Mouse (Mus musculus): ENCODE results near the gene Rnpep. TPM values are rescaled to one million over a fixed set of nuclear protein-coding genes. Genes with fewer than 3 reads are reported as not detected.

The Rnpep gene
- total RNA-seq (2021): 10 to 100 TPM; 20.4 to 21.5 TPM

DNA sequence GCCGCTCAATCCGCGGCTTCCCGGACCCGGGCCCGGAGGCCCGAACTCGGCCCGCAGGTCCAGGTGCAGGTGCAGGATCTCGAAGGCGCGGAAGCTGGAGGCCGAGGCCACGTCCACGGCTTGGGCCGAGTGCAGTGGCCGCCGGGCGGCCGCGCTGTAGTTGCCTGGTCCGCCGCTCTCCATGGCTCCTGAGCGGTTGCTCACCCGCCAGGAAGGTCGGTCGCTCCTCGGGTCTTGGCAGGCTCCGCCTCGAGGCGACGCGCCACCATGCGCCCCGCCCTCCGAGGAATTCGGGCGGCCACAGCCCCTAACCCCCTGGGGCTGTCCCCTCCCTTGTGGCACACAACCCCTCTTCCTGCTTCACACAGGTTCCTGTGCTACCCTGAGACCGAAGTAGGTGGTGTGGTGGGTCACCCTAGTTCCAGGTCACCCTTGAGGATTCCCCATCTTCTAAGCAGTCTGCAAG is at the start of gene Rnpep:
Rnpep (minus strand) TSS at position 259 of the 466 bp plus-strand sequence.
- peak; percentile 80 to 81 for DNase-seq
- intact Hi-C loops (cut with DNase I): loop anchor here (2.0 kb wide), 2 partner anchors 29 to 85 kb away; partner anchors contain the start of gene Timm17a

DNA sequence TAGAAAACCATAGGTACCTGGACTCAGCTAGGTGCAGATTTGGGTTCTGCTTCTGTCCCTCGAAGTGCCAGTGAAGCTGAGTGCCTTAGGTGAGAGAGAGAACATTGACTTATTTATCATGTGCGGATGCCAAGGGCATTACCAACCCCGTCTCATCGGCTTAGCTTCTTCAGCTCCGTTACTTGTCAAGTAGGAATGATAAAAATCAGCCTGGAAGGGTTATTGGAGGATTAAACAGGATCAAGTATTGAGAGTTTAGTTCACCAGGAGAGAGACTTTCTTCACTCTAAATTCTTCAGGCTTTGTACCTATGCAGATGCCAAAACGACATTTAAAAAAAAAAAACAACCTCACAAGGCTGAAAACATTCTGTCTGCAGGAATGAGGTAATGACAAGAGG is 46.7 kb upstream of the Rnpep start:
- intact Hi-C loops (cut with DNase I): no loop called here
- no peak for DNase-seq

DNA sequence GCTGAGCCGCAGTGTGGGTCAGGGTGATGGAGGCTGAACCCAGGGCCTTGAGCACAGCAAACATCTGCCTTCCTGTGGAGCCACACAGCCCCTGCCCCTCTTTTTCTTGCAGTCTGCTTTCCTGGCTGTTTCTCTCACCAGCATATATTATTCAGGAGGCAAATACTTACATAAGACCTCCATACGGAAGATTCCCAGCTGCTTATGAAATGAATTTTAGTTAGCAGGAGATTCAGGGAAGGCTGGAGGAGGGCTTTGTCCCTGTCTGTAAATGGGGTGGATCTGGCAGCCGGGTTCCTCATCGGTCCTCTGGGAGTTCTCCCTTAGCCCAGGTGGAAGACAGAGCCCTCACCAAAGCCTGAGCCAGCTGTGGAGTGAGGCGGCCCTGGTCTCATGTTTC is 44.5 kb upstream of the Rnpep start:
- DNase-seq: no peak
- intact Hi-C loops (cut with DNase I): no loop called here

DNA sequence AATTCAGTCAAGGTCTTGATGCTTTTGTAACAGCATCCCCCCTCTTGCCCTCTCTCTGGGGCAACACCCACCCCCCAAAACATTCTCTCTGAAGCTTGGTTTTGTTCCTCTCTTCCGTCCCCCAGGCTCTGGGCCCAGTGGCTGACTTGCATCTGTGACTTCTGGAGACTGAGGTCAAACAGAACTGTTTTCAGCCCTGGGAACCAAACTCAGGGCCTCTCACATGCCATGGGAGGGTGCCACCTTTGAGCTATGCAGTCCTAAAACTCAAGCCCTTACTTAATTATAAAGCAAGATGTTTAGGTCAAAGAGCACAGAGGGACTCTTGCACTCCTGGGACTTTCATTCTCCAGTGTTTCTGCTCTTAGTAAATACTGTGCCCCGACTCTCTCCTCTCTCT is 42.0 kb upstream of the Rnpep start:
- DNase-seq: no peak
- intact Hi-C loops (cut with DNase I): no loop called here

DNA sequence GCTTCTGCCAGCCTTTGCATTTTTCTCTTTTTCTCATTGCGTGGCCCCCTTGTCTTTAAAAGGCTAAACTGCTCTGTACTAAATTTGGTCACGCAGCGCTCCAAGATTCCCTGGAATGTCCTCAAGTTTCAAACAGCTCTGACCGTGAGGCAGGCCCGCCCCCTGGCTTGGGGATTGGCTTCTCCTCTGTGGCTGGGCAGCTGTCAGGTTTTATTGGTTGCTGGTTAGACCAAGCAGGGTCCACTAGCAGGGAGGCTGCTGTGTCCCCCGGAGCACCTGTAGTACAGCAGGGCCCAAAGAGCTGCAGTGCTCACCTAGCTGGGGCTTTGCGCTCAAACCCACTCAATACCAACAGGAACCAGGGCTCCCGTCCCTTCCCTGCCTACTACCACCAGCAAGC is 40.7 kb upstream of the Rnpep start, which contains the start of gene Lmod1:
Lmod1 (plus strand) TSS at position 237 of the 400 bp plus-strand sequence.
- peak; percentile 47 to 51 for DNase-seq
- intact Hi-C loops (cut with DNase I): no loop called here

DNA sequence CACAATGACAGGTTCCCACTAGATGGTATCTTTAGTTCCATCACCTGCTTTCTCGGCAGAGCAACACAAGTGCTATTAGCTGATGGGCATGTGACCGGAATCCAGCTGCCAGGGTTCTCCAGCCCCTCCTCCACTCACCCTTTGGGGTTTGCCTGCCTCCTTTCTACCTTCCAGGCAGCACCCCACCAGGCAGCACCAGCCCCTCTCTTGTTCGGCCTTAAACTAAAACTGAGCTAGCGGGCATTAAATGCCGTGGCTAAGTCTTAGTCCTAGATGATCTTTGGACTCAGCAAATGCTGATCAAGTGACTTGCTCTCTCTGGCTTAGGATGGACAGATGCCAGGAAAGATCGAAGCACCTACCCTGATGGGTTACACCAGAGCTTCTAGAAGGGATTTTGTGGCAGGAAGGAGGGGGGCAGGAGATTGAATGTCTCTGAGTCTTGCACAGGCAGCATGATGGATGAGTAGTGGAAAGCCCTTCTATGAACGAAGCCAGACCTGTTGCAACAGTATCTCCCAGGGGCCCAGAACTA is 39.5 kb upstream of the Rnpep start:
- DNase-seq: no peak
- intact Hi-C loops (cut with DNase I): no loop called here

DNA sequence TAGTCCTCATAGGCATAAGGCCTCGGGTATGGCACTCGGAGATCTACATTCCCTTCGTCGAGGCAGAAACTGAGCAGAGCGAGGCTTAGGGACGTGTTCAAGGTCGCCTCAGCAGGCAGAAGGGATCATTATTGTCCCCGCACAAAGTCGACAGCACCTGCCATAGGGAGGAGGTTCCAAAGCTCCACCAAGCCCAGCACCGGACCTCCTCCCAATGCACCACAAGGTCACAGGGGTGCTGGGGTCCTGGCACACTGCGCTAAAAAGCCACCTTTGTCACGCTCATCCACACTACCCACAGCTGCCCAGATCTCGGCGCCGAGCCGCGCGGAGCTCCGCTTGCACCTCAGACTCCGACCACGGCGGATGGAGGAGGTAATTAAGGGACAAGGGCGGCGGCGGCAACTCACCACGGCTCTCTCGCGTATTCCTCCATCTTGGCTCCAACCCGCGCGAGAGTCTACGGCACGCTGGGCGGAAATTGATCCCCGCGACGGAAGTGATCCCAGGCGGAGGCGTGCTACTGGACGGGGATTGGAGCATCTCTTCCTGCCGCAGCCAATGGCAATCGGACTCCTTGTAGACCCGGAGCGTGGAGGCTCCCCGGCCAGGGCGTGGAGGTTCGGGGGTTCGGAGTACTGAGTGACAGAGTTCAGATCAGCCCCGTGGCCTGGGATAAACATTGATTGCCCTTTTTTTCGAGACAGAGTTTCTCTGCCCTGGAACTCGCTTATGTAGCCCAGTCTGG is 29.6 kb upstream of the Rnpep start, which contains the start of gene Timm17a:
Timm17a (minus strand) TSS at position 495 of the 748 bp plus-strand sequence.
- intact Hi-C loops (cut with DNase I): loop anchor here (2.0 kb wide), 2 partner anchors 31 to 55 kb away; no protein-coding TSS in a partner anchor
- DNase-seq: peak; percentile 96

DNA sequence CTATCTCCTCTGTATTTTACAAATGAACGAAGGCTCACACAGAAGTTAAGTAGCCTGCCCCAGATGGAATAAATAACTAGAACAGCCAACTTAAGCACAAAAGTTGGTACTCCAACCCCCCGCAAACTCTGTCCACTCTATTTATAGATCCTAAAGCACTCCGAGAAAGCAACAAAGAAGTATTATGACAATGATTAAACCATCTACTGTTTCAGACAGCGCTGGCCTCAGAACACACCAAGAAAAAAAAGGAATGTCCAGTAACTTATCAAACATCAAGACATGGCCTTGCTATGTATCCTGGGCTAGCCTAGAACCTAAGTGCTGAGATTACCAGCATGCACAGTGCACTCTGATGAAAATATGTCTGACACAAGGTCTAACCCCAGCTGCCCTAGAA is 28.3 kb upstream of the Rnpep start:
- intact Hi-C loops (cut with DNase I): loop anchor here (2.0 kb wide), 2 partner anchors 29 to 57 kb away; no protein-coding TSS in a partner anchor

DNA sequence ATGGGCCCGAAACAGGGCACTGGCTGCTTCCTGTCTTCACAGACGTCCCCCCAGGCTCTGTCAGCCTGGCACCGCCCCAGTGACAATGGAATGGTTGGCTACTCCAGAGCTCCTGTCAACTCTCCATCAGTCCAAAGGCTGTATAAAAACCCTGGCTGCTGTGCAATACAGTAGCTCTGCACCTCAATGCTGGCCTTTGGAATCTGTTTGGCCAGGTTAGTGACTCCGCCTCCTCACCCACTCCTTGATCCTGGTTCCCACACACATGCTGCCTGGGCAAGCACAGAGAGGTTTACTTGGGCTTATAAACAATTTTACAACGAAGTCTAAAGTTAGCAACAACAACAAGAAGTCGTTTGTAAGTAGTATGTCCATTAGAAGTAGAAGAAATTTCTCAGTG is 27.5 kb upstream of the Rnpep start:
- intact Hi-C loops (cut with DNase I): no loop called here
- peak in 1 of 2 experiments; percentile 7 for DNase-seq

More for the DNA sequence above, 28.3 kb upstream of the Rnpep start:
- DNase-seq: no peak

DNA sequence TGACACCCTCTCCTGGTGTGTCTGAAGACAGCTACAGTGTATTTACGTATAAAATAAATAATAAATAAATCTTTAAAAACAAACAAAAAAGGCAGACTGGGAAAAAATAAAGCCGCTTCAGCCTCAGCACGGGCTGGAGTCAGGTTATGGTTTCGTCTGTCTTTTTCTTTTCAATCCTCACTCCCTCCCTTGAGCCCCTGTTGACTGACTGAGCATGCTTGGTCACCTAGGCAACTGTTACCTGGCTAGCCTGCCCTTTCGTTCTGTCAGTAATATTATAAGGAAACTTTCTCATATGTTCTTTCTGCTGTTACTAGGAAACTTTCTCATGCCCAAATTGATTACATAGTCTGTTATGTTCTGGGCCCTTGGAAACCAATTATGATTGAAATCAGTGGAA is 7.0 kb upstream of the Rnpep start:
- DNase-seq: no peak
- intact Hi-C loops (cut with DNase I): no loop called here

DNA sequence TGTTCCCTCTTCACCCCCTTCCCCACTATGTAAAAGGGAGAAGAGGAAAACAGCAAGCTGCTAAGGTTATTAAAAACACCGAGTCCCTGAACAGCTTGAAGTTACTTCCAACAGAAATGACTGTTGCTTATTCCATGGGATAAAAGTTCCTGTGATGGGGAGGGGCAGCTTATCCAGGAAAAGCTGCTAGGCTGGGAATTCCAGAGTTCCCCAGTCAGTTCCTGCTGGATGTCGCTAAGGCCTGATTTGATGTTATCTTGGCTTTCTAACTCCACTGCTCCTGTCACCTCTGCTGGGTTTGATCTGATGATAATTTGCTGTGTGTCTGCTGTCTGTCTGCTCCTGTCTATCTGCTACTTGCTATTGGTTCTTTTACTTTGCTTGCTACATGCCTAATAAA is 2.4 kb upstream of the Rnpep start:
- no peak for DNase-seq
- intact Hi-C loops (cut with DNase I): no loop called here

DNA sequence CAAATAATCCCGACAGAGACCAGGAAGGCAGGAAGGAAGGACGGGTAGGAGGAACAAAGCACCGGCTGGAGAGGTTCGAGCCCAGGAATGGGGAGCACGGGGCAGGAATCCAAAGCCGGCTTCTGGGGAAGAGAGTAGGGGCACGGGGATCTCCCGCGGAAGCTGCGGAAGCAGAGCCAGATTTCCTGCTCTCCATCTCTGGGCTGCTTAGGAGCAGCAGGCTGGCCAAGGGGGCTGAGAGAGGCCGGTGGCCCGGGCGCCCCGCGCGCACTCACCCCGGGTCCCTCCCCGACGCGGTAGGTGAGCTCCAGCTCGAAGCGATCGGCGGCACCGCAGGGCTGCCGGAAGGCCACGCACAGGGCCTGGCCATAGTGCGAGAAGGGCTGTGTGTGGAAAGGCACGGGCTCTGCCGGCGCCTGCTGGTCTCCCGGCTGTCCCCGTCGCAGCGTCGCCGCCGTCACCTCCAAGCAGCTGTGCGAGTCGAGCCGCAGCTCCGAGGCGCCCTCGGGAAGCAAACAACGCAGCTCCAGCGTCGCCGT is 528 bp downstream of the Rnpep start:
- peak in 1 of 2 experiments; percentile 58 for DNase-seq
- intact Hi-C loops (cut with DNase I): loop anchor here (2.0 kb wide), 2 partner anchors 29 to 85 kb away; partner anchors contain the start of gene Timm17a

DNA sequence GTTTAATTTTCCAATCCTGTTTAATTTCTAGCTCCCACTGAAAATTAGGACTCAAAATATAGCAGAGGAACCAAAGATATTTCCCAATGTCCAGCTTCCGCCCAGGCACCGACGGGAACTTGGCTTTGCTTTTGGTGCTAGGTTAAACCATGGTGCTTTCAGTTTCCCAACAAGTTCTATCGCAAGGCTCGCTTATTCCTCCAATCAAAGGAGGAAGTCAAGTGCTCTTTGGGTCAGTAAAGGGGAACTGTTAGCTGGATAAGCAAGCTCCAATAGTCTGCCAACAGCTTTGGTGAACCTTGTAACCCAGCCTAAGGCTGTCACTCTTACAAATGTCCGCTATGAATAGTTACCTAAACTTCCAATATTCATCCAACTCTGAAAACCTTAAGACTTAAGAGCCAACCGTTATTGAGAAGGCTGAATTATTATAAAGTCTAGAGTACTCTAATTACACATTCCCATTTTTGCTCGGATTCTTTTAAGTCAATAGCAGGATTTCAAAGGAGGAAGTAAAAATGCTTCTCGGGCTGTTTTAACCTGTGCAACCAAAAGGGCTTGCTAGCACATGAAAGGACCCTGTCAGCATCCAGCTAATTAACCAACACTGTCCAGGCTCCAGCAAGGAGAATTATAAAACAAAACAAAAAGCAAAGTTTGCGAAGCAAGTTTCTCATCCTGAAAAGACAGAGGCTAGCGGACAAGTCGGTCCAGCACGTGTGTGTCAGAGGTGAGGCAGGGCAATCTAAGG is 1.2 kb downstream of the Rnpep start:
- intact Hi-C loops (cut with DNase I): loop anchor here (2.0 kb wide), 2 partner anchors 30 to 86 kb away; partner anchors contain the start of gene Timm17a
- peak; percentile 33 to 39 for DNase-seq

DNA sequence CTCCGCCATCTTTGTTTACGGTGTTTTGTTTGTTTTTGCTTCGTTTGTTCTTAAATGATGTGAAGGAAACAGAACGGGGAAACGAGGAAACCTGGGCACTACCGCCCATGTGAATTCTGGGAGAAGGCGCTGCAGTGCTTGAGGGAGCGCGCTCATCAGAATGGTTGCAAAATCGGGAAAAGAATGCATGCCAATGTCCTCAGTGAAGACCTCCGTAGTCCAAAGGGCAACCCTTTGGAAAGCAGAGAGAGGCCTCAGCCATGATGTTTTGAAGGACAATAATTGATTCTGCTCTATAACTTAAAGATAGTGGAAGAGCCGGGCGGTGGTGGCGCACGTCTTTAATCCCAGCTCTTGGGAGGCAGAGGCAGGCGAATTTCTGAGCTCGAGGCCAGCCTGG is 2.0 kb downstream of the Rnpep start:
- intact Hi-C loops (cut with DNase I): loop anchor here (2.0 kb wide), 2 partner anchors 31 to 87 kb away; partner anchors contain the start of gene Timm17a
- no peak for DNase-seq

DNA sequence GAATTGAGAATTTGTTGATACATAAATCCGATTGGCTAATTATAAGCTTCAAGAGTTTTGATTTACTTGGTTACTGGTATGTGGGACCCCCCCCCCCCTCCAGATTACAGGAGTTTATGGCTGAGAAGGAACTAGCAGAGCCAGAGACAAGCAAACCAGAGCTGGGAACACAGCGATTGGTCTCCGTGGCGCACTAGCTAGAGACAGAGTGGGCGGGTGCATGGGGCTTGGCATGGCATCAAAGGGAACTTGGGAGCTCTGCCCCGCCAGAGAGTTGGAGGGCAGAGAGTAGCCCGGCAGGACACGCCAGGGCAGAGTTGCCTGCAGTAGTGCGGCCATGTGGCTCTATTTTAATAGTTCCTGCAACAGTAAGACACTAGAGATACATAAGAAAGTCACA is 3.2 kb downstream of the Rnpep start:
- intact Hi-C loops (cut with DNase I): no loop called here
- DNase-seq: peak; percentile 80 to 82

DNA sequence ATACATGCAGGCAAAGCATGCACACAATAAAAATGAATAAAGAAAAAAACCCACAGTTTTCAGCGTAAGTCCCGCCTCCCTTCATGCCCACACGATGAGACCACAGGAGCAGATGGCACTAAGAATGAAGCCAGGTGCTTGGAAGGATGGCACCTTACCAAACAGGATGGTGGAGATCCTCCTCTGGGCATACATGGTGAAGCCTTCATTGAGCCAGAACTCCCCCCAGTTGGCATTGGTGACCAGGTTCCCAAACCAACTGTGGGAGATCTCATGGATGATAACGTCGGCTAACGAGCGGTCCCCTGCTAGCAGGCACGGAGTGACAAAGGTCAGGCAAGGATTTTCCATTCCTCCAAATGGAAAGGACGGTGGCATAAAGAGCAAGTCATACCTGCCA is 12.5 kb downstream of the Rnpep start:
- intact Hi-C loops (cut with DNase I): no loop called here
- DNase-seq: no peak

DNA sequence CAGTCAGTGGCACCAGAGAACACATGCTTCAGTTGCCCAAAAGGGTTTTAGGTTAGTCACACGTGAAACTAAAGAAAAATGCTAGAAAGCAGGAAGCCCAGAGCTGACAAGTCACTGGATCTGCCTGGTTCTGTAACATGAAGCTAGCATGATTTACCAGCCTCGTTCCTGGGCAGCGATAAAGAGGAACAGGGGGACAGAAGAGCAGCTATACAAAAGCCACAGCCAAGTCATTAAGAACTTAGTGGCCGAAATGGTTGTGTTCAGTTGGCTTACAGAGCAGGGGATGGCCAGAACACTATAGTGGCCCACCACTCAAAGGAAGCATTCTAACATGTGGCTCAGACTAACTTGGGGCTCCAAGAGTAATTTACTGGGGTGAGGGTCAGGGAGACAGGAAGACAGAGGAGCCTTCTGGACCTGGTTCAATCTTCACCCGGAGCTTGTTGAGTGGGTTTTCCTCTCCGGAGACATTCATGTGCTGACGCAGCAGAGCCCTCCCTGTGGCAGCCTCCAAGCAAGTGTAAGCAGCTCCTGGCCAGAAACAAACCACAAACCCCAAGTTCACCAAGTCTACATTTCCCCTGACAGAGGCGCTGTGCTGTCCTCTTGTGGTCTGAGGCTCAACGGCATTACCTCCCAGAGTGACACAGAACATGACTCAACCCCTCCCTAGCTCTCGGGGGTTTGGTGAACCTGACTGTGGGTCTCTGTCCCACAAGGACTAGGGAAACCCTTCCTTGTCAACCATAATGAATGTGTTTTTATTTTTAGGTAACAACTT is 16.0 kb downstream of the Rnpep start:
- DNase-seq: no peak
- intact Hi-C loops (cut with DNase I): no loop called here

DNA sequence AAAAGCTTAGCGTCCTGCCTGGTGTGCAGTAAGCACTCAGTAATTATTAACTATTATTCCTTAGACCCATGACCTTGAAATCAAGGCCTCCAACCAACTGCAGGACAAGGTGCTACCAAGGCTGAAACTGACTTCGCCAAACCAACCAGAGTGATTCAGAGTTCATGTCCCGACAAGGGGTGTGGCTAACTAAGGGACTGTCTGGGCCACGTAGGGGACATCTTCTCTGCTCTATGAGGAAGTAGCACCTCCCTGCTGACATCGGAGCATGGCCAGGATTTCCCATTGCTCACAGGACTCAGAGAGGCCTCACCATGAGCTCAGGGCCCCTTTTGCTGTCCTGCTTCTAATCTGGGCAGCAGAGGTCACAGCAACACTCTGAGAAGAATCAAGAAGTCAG is 18.1 kb downstream of the Rnpep start:
- intact Hi-C loops (cut with DNase I): no loop called here
- no peak for DNase-seq

DNA sequence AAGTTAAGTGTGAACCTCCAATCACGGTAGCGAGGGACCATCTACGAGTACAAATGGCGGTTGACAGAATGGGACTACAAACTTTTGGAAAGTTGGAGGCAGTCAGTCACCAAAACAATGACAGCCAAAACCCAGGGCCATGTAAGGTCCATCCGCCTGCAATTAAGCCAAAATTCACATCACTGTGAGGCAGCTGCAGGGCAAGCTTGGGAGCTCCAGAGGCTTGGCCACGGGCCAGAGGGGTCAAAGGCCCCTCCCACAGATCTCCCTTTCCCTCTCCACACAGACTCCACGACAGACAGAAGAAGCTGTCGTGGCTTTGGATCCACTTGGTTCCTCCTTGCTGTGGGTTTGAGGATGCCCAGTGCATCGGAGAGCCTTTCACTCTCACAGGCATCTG is 20.6 kb downstream of the Rnpep start:
- DNase-seq: peak in 1 of 2 experiments; percentile 17
- intact Hi-C loops (cut with DNase I): no loop called here

DNA sequence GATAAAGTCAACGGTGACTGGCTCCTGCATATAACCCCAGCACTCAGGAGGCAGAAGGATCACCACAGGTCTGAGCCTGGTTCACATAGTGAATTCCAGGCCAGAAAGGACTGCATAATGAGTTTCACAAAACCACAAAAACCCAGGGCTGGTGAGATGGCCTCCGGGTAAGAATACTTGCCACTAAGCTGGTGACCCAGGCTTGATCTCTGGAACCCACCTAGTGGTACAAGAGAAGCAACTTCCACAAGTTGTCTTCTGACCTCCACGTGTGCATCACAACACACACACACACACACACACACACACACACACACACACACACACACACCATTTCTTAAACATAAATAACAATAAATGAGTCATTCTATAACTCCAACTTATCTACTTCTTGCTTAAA is 21.6 kb downstream of the Rnpep start:
- no peak for DNase-seq
- intact Hi-C loops (cut with DNase I): no loop called here
